Mouse (Mus musculus): ENCODE data around the gene Adm2. TPM values are rescaled to one million over a fixed set of nuclear protein-coding genes. Genes with fewer than 3 reads are reported as not detected.

The Adm2 gene
- polyA plus RNA-seq, 1 experiment: not detected

GRCm38 (mm10) chr15:89305966-89306365 is 16.6 kb upstream of the Adm2 start:
- H3K4me3 ChIP-seq (ENCODE audit: insufficient read depth, low read length): no peak overlapping the region
- TF ChIP-seq POLR2A (IDR thresholded peaks at IDR 0.05; ENCODE audit: extremely low read depth, insufficient read depth, low read length): no peak
- TF ChIP-seq CTCF (IDR thresholded peaks at IDR 0.05; ENCODE audit: extremely low read depth, insufficient read depth, low read length): no peak
- H3K4me1 ChIP-seq (ENCODE audit: control insufficient read depth, insufficient read depth, low read length): peaks cover 22% of the 10 kb centered on the region
- H3K27ac ChIP-seq (ENCODE audit: insufficient read depth, low read length): no peak overlapping the region

GRCm38 (mm10) chr15:89307461-89307860 is 15.1 kb upstream of the Adm2 start:
- Histone ChIP-seq H3K27ac (ENCODE audit: insufficient read depth, low read length) (no peak overlapping the region), H3K4me1 (ENCODE audit: control insufficient read depth, insufficient read depth, low read length) (peaks cover 23% of the 10 kb centered on the region), H3K4me3 (ENCODE audit: insufficient read depth, low read length) (no peak overlapping the region)
- no peak for TF ChIP-seq POLR2A (IDR thresholded peaks at IDR 0.05; ENCODE audit: extremely low read depth, insufficient read depth, low read length)
- TF ChIP-seq CTCF (IDR thresholded peaks at IDR 0.05; ENCODE audit: extremely low read depth, insufficient read depth, low read length): no peak

GRCm38 (mm10) chr15:89308406-89309139 is 13.9 kb upstream of the Adm2 start:
- no peak for TF ChIP-seq CTCF (IDR thresholded peaks at IDR 0.05; ENCODE audit: extremely low read depth, insufficient read depth, low read length)
- TF ChIP-seq POLR2A (IDR thresholded peaks at IDR 0.05; ENCODE audit: extremely low read depth, insufficient read depth, low read length): no peak
- Histone ChIP-seq H3K27ac (ENCODE audit: insufficient read depth, low read length) (no peak overlapping the region), H3K4me1 (ENCODE audit: control insufficient read depth, insufficient read depth, low read length) (peaks cover 28% of the 10 kb centered on the region), H3K4me3 (ENCODE audit: insufficient read depth, low read length) (no peak overlapping the region)

GRCm38 (mm10) chr15:89309962-89310498 is 12.5 kb upstream of the Adm2 start:
- no peak for TF ChIP-seq CTCF (IDR thresholded peaks at IDR 0.05; ENCODE audit: extremely low read depth, insufficient read depth, low read length)
- TF ChIP-seq POLR2A (IDR thresholded peaks at IDR 0.05; ENCODE audit: extremely low read depth, insufficient read depth, low read length): no peak
- Histone ChIP-seq H3K4me3 (ENCODE audit: insufficient read depth, low read length) (no peak overlapping the region), H3K27ac (ENCODE audit: insufficient read depth, low read length) (peak overlapping the region; percentile 81), H3K4me1 (ENCODE audit: control insufficient read depth, insufficient read depth, low read length) (peaks cover 29% of the 10 kb centered on the region)

GRCm38 (mm10) chr15:89313359-89313758 is 9.2 kb upstream of the Adm2 start:
- H3K4me3 ChIP-seq (ENCODE audit: insufficient read depth, low read length): no peak overlapping the region; the same call in 1 of the 2 replicates
- no peak overlapping the region for H3K27ac ChIP-seq (ENCODE audit: insufficient read depth, low read length)
- TF ChIP-seq POLR2A (IDR thresholded peaks at IDR 0.05; ENCODE audit: extremely low read depth, insufficient read depth, low read length) (no peak), CTCF (IDR thresholded peaks at IDR 0.05; ENCODE audit: extremely low read depth, insufficient read depth, low read length) (no peak)
- H3K4me1 ChIP-seq (ENCODE audit: control insufficient read depth, insufficient read depth, low read length): peaks cover 23% of the 10 kb centered on the region

GRCm38 (mm10) chr15:89314107-89314506 is 8.4 kb upstream of the Adm2 start:
- Histone ChIP-seq H3K4me1 (ENCODE audit: control insufficient read depth, insufficient read depth, low read length) (peaks cover 18% of the 10 kb centered on the region), H3K27ac (ENCODE audit: insufficient read depth, low read length) (peak overlapping the region; percentile 72; the same call in 1 of the 2 replicates)

GRCm38 (mm10) chr15:89314511-89315189 is 7.9 kb upstream of the Adm2 start:
- no peak for TF ChIP-seq POLR2A (IDR thresholded peaks at IDR 0.05; ENCODE audit: extremely low read depth, insufficient read depth, low read length)
- TF ChIP-seq CTCF (IDR thresholded peaks at IDR 0.05; ENCODE audit: extremely low read depth, insufficient read depth, low read length): no peak
- peaks cover 14% of the 10 kb centered on the region for H3K4me1 ChIP-seq (ENCODE audit: control insufficient read depth, insufficient read depth, low read length)
- H3K27ac ChIP-seq (ENCODE audit: insufficient read depth, low read length): peak overlapping the region; percentile 72
- H3K4me3 ChIP-seq (ENCODE audit: insufficient read depth, low read length): peak overlapping the region; percentile 79

More at GRCm38 (mm10) chr15:89314107-89314506, 8.4 kb upstream of the Adm2 start:
- H3K4me3 ChIP-seq (ENCODE audit: insufficient read depth, low read length): peak overlapping the region; percentile 79
- TF ChIP-seq CTCF (IDR thresholded peaks at IDR 0.05; ENCODE audit: extremely low read depth, insufficient read depth, low read length) (no peak), POLR2A (IDR thresholded peaks at IDR 0.05; ENCODE audit: extremely low read depth, insufficient read depth, low read length) (no peak)

- Histone ChIP-seq H3K27ac (ENCODE audit: insufficient read depth, low read length) (peak within 1 kb of the TSS; percentile 72), H3K4me1 (ENCODE audit: control insufficient read depth, insufficient read depth, low read length) (peaks cover 11% of the 10 kb centered on the region; the same call in 1 of the 2 replicates), H3K4me3 (ENCODE audit: insufficient read depth, low read length) (peak within 1 kb of the TSS; percentile 79)
- no peak for TF ChIP-seq CTCF (IDR thresholded peaks at IDR 0.05; ENCODE audit: extremely low read depth, insufficient read depth, low read length)
- TF ChIP-seq POLR2A (IDR thresholded peaks at IDR 0.05; ENCODE audit: extremely low read depth, insufficient read depth, low read length): peak; percentile 63
Observed at GRCm38 (mm10) chr15:89315190-89315731, 7.3 kb upstream of the Adm2 start, which contains the start of gene Sbf1. Gene Sbf1, minus strand, starts transcription at chr15:89315311.

GRCm38 (mm10) chr15:89316146-89316545 is 6.4 kb upstream of the Adm2 start:
- TF ChIP-seq POLR2A (IDR thresholded peaks at IDR 0.05; ENCODE audit: extremely low read depth, insufficient read depth, low read length) (no peak), CTCF (IDR thresholded peaks at IDR 0.05; ENCODE audit: extremely low read depth, insufficient read depth, low read length) (no peak)
- H3K27ac ChIP-seq (ENCODE audit: insufficient read depth, low read length): no peak overlapping the region
- H3K4me3 ChIP-seq (ENCODE audit: insufficient read depth, low read length): no peak overlapping the region
- peaks cover 6% of the 10 kb centered on the region; the same call in 1 of the 2 replicates for H3K4me1 ChIP-seq (ENCODE audit: control insufficient read depth, insufficient read depth, low read length)

All from cortical plate, adult 2 months (tissue).